Mouse (Mus musculus) liver, embryonic 12.5 days (tissue): ENCODE measurements around the gene Arhgap15. TPM values are rescaled to one million over a fixed set of nuclear protein-coding genes. Genes with fewer than 3 reads are reported as not detected.
"Not testable (repeated sequence)": the region's sequence is repeated elsewhere in the genome, so short reads cannot be mapped to it uniquely, and the experiment has no call there.

ENCODE experiments used
- ATAC-seq: fragments of 200-750 bp; cut with Nextera tagmentation; 2 replicates; pipeline ENCODE4 v1.8.0; 2017; ENCODE audit warnings: moderate number of reproducible peaks, mild to moderate bottlenecking, moderate library complexity
- H3K27ac ChIP-seq: fragments of 300-500 bp; sonication (generic); 2 replicates; pipeline ENCODE4 v1.5.1; 2016; ENCODE audit warnings: mild to moderate bottlenecking
- H3K27me3 ChIP-seq: fragments of 300-500 bp; sonication (generic); replicated peaks from 2 replicates; pipeline ENCODE4 v1.6.1; 2016; ENCODE audit warnings: mild to moderate bottlenecking, moderate library complexity
- H3K36me3 ChIP-seq: fragments of 300-500 bp; sonication (generic); 2 replicates; pipeline ENCODE4 v1.6.1; 2016; ENCODE audit warnings: mild to moderate bottlenecking, moderate library complexity
- H3K4me1 ChIP-seq: fragments of 300-500 bp; sonication (generic); 2 replicates; pipeline ENCODE4 v1.6.1; 2016
- H3K4me2 ChIP-seq: fragments of 300-500 bp; sonication (generic); 2 replicates; pipeline ENCODE4 v1.6.1; 2016; ENCODE audit warnings: mild to moderate bottlenecking, moderate library complexity
- H3K4me3 ChIP-seq: fragments of 300-500 bp; sonication (generic); 2 replicates; pipeline ENCODE4 v1.5.1; 2016; ENCODE audit warnings: mild to moderate bottlenecking, moderate library complexity
- H3K9ac ChIP-seq: fragments of 300-500 bp; sonication (generic); 2 replicates; pipeline ENCODE4 v1.6.1; 2016; ENCODE audit warnings: mild to moderate bottlenecking, moderate library complexity
- H3K9me3 ChIP-seq: fragments of 300-500 bp; sonication (generic); replicated peaks from 2 replicates; pipeline ENCODE4 v1.6.1; 2016; ENCODE audit warnings: mild to moderate bottlenecking, moderate library complexity
- WGBS: fragments of 180-500 bp; shearing (Covaris S2); methylation state at CpG from one replicate; pipeline ENCODE4 v1.1.7; 2016; ENCODE audit not compliant: insufficient replicate concordance; 5-methylcytosine and 5-hydroxymethylcytosine counted together
- polyA plus RNA-seq: library from polyadenylated mRNA; unstranded; fragments of >200 nt; fragmentation: Nextera tagmentation; extraction: Ambion mirVana; gene quantifications from 2 replicates; pipeline ENCODE4 v1.2.1, GENCODE M21; 2016

Arhgap15 gene
- polyA plus RNA-seq = 5.7 and 5.8 TPM in 2 replicates

GRCm38 (mm10) chr2:43748287-43748983, at the start of gene Arhgap15:
Gene Arhgap15 (plus strand): TSS chr2:43748824.
- Histone ChIP-seq H3K36me3 (no peaks in the 10 kb centered on the region), H3K27ac (0 out of 2 replicates have a peak within 1 kb of the TSS, but pooled peaks have one; percentile 48), H3K9me3 (no peaks in the 10 kb centered on the region), H3K9ac (peak within 1 kb of the TSS; percentile 48; the same call in 1 of the 2 replicates), H3K4me3 (peak within 1 kb of the TSS; percentile 26), H3K4me2 (peak within 1 kb of the TSS; percentile 50), H3K27me3 (no peaks in the 10 kb centered on the region), H3K4me1 (peaks cover 21% of the 10 kb centered on the region)
- ATAC-seq = peak; percentile 68
- 26% methylated on average over 5 of the region's 5 CpGs for WGBS

GRCm38 (mm10) chr2:43712611-43713138, 35.9 kb upstream of the Arhgap15 start:
- H3K27me3 ChIP-seq = no peaks in the 10 kb centered on the region
- H3K36me3 ChIP-seq = no peaks in the 10 kb centered on the region
- ATAC-seq = no peak
- no peak overlapping the region for H3K4me2 ChIP-seq
- no peak overlapping the region for H3K9ac ChIP-seq
- no peaks in the 10 kb centered on the region for H3K4me1 ChIP-seq
- H3K9me3 ChIP-seq = no peaks in the 10 kb centered on the region
- H3K27ac ChIP-seq = no peak overlapping the region
- no peak overlapping the region for H3K4me3 ChIP-seq
- WGBS = 76% methylated on average over 2 of the region's 2 CpGs

GRCm38 (mm10) chr2:43722446-43723103, 26.0 kb upstream of the Arhgap15 start:
- Histone ChIP-seq H3K36me3 (no peaks in the 10 kb centered on the region), H3K4me3 (no peak overlapping the region), H3K9me3 (no peaks in the 10 kb centered on the region), H3K27ac (no peak overlapping the region), H3K9ac (no peak overlapping the region), H3K4me1 (no peaks in the 10 kb centered on the region), H3K27me3 (no peaks in the 10 kb centered on the region), H3K4me2 (peak overlapping the region; percentile 37)
- 0 out of 2 replicates have a peak, but pooled peaks have one; percentile 35 for ATAC-seq
- 17% methylated on average over 14 of the region's 14 CpGs for WGBS

GRCm38 (mm10) chr2:43723104-43723541, 25.5 kb upstream of the Arhgap15 start:
- Histone ChIP-seq H3K9ac (no peak overlapping the region), H3K4me2 (peak overlapping the region; percentile 37), H3K4me3 (no peak overlapping the region), H3K9me3 (no peaks in the 10 kb centered on the region), H3K27ac (no peak overlapping the region), H3K27me3 (no peaks in the 10 kb centered on the region), H3K4me1 (no peaks in the 10 kb centered on the region), H3K36me3 (no peaks in the 10 kb centered on the region)
- WGBS = 63% methylated on average over 7 of the region's 7 CpGs
- 0 out of 2 replicates have a peak, but pooled peaks have one; percentile 27 for ATAC-seq

GRCm38 (mm10) chr2:43727181-43727580, 21.4 kb upstream of the Arhgap15 start:
- Histone ChIP-seq H3K4me1 (no peaks in the 10 kb centered on the region), H3K4me2 (peak overlapping the region; percentile 56; the same call in 1 of the 2 replicates), H3K9ac (no peak overlapping the region), H3K27ac (no peak overlapping the region), H3K4me3 (no peak overlapping the region), H3K9me3 (no peaks in the 10 kb centered on the region), H3K36me3 (no peaks in the 10 kb centered on the region), H3K27me3 (no peaks in the 10 kb centered on the region)
- no peak for ATAC-seq
- WGBS = 56% methylated on average over 5 of the region's 5 CpGs

- H3K4me1 ChIP-seq = no peaks in the 10 kb centered on the region; the same call in 1 of the 2 replicates
- no peaks in the 10 kb centered on the region for H3K36me3 ChIP-seq
- H3K4me2 ChIP-seq = peak overlapping the region; percentile 56
- no peak overlapping the region for H3K9ac ChIP-seq
- H3K4me3 ChIP-seq = peak overlapping the region; percentile 27
- no peak for ATAC-seq
- WGBS = 19% methylated on average over 8 of the region's 8 CpGs
- H3K27ac ChIP-seq = no peak overlapping the region
- H3K27me3 ChIP-seq = no peaks in the 10 kb centered on the region
- no peaks in the 10 kb centered on the region for H3K9me3 ChIP-seq
Measured at GRCm38 (mm10) chr2:43727693-43728092, 20.9 kb upstream of the Arhgap15 start.

- 79% methylated on average over 3 of the region's 3 CpGs for WGBS
- no peaks in the 10 kb centered on the region for H3K36me3 ChIP-seq
- ATAC-seq = no peak
- H3K4me2 ChIP-seq = no peak overlapping the region
- H3K4me1 ChIP-seq = no peaks in the 10 kb centered on the region; the same call in 1 of the 2 replicates
- no peak overlapping the region for H3K4me3 ChIP-seq
- H3K9ac ChIP-seq = no peak overlapping the region
- no peak overlapping the region for H3K27ac ChIP-seq
- H3K27me3 ChIP-seq = no peaks in the 10 kb centered on the region
- H3K9me3 ChIP-seq = no peaks in the 10 kb centered on the region
Measured at GRCm38 (mm10) chr2:43728831-43729230, 19.8 kb upstream of the Arhgap15 start.

- no peaks in the 10 kb centered on the region for H3K9me3 ChIP-seq
- 37% methylated on average over 3 of the region's 3 CpGs for WGBS
Measured at GRCm38 (mm10) chr2:43732396-43732795, 16.2 kb upstream of the Arhgap15 start.

GRCm38 (mm10) chr2:43735071-43735470, 13.6 kb upstream of the Arhgap15 start:
- not testable (repeated sequence) for H3K27ac ChIP-seq, ATAC-seq
- WGBS = 73% methylated on average over 4 of the region's 4 CpGs

More at GRCm38 (mm10) chr2:43732396-43732795, 16.2 kb upstream of the Arhgap15 start:
- H3K27me3 ChIP-seq = no peaks in the 10 kb centered on the region
- no peak overlapping the region for H3K4me3 ChIP-seq
- no peak overlapping the region for H3K27ac ChIP-seq
- no peaks in the 10 kb centered on the region for H3K36me3 ChIP-seq
- no peak overlapping the region for H3K9ac ChIP-seq
- ATAC-seq = no peak
- no peaks in the 10 kb centered on the region; the same call in 1 of the 2 replicates for H3K4me1 ChIP-seq
- no peak overlapping the region for H3K4me2 ChIP-seq

GRCm38 (mm10) chr2:43737546-43737945, 11.1 kb upstream of the Arhgap15 start:
- H3K27ac ChIP-seq = no peak overlapping the region
- 65% methylated on average over 7 of the region's 7 CpGs for WGBS
- H3K36me3 ChIP-seq = no peaks in the 10 kb centered on the region

More at GRCm38 (mm10) chr2:43735071-43735470, 13.6 kb upstream of the Arhgap15 start:
- not testable (repeated sequence) for H3K4me2 ChIP-seq, H3K9me3 ChIP-seq, H3K9ac ChIP-seq, H3K4me3 ChIP-seq, H3K36me3 ChIP-seq, H3K27me3 ChIP-seq
- peaks cover 15% of the 10 kb centered on the region for H3K4me1 ChIP-seq

GRCm38 (mm10) chr2:43738562-43739112, 10.0 kb upstream of the Arhgap15 start:
- no peak for ATAC-seq
- Histone ChIP-seq H3K9ac (no peak overlapping the region), H3K4me2 (peak overlapping the region; percentile 2; the same call in 1 of the 2 replicates), H3K9me3 (no peaks in the 10 kb centered on the region), H3K27me3 (no peaks in the 10 kb centered on the region), H3K4me1 (peaks cover 17% of the 10 kb centered on the region), H3K4me3 (no peak overlapping the region), H3K36me3 (no peaks in the 10 kb centered on the region), H3K27ac (no peak overlapping the region)
- 33% methylated on average over 10 of the region's 10 CpGs for WGBS

More at GRCm38 (mm10) chr2:43737546-43737945, 11.1 kb upstream of the Arhgap15 start:
- Histone ChIP-seq H3K4me1 (peaks cover 17% of the 10 kb centered on the region), H3K27me3 (no peaks in the 10 kb centered on the region), H3K4me2 (no peak overlapping the region), H3K4me3 (no peak overlapping the region), H3K9ac (no peak overlapping the region), H3K9me3 (no peaks in the 10 kb centered on the region)
- ATAC-seq = no peak
